Mouse (Mus musculus) CH12F3 (cell line): ENCODE results near the gene Pck2.

Source experiments
- in situ Hi-C: fragments of 300-500 bp; cut with MboI; formaldehyde crosslinking; loops from 2 replicates; pipeline ENCODE4 v1.14.3; 2020; ENCODE audit warnings: low sequenced_read_pairs

Pck2 gene

DNA sequence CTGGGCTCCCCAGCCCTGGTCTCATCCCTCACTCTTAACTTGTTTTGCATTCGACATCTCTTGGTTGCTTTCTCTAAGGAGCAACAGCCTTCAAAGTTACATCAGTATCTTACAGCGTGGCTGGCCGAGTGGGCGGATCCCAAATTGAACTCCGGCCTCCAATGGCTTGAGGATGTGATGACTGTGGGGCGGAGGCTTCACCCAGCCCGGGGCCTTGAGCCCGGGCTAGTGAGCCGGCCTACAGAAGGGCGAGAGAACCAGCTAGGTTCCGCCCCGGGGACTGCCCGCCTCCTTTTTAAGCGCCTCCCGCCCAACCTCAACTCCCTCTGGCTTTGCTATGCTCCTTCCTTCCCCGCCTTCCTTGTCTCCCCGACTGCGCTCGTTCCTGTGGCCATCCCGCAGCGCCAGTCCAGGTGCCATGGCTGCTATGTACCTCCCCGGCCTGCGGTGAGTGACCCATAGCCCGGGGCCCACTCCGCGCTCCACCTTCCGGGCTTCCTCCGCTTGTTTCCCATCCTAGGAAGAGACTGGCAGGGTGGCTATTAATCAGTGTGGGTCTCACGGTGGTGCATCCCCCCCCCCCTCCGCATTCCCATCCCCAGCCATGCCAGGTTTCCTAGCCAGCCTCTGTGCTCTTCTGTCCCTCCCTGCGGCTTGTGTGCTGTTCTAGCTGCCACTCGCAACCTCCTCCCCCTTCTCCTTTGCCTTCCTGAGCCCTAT is at the start of gene Pck2:
TSS of gene Pck2 (plus strand) at position 200 of the 720 bp plus-strand sequence.
- in situ Hi-C loops = no loop called here

- in situ Hi-C loops = no loop called here
Observed at GRCm38 (mm10) chr14:55490361-55491201, 49.5 kb upstream of the Pck2 start, which contains the start of gene Carmil3. Gene Carmil3 (plus strand): TSS chr14:55490651.

DNA sequence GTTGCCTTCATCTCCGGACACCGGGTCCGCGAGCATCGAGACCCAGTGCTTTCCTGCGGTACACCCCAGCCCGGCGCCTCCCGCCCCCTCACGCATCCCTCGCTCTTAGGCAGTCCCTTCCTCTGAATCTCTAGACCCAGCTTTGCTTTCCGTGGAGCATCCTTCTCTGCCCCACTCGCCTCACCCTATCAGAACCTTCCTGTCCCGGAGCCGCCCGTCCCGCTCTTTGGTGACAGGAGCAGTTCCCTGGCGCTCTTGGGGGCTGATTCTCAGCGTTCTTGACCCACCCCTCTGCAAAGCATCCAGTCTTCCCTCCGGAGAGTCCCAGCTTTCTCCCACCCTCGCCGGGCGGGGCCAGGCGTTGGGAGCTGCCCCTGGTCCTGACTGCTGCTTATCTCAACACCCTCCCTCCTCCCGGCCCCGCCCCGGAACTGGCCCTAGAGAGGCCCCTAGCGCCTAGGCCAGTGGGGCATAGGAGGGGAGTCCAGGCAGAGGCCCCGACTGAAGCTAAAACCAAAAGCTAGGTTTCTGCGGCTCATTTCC is 48.7 kb upstream of the Pck2 start:
- in situ Hi-C loops = no loop called here

DNA sequence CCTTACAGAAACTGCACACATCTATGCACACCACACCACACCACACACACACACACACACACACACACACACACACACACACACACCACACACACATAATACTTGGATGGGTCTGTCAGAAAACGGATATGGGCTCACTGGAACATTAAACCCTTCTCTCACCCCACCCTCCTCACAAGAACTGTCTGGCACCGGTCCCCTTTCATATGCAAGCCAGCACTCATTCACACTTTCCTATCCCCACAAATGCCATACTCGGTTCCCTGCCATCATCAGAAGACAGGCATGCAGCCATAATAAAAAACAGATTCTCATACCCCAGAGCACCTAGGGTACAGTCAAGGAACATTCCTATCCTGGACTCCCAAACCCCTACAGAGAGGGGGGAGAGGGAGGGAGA is 48.0 kb upstream of the Pck2 start:
- in situ Hi-C loops = no loop called here

DNA sequence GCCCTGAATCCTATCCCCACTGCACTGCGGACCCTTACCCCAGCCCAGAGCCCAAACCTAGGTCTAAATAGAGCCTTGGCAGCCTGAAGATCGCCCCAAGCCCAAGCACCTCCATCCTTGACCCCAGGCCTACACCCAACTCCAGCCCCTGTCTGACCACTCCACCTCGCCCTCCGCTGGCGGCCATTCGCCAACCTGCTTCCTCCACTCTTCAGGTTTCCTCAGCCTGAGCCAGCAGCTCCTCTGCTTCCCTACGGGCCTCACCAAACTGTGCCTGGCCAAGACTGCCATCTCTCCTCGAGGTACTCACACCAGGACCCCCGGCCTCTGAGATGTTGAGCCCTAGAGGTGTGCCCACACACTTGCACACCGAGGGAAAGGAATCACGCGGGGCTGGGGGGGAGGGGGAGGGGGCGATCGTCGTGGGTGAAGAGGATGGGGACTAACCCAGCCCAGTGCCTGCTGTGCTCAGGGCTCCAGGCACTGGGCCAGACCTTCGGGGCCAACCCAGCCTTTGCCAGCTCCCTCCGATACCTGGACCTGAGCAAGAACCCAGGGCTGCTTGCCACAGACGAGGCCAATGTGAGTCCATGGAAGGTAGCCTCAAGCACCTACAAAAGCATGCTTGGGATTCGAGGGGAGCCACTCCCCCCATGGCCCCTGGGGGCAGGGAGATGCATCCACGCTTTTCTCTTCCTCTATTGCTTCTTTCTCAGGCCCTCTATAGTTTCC is 44.4 kb upstream of the Pck2 start:
- in situ Hi-C loops = no loop called here

DNA sequence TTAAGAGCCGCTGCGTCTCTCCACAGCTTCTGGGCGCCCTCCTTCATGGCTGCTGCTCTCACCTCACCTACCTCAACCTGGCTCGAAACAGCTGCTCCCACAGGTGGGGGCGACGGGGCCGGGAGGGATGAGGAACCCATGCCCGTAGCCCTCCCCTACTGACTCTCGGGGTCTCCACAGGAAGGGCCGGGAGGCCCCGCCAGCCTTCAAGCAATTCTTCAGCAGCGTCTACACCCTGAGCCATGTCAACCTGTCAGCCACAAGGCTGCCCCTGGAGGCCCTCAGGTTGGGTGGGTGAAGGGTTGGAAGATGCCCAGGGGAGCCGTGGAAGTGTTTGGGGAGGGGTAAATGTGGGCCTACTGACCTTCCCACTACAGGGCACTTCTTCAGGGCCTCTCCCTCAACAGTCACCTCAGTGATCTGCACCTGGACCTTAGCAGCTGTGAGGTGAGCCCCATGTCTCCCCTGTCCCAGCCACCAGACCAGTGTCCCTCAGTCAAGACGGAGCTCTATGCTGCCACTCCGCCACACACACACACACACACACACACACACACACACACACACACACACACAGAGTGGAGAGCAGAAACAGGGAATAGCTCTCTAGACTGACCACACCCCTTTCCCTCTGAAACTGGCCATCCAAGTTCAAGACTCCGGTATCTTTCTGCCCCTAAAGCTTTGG is 43.2 kb upstream of the Pck2 start:
- in situ Hi-C loops = no loop called here

DNA sequence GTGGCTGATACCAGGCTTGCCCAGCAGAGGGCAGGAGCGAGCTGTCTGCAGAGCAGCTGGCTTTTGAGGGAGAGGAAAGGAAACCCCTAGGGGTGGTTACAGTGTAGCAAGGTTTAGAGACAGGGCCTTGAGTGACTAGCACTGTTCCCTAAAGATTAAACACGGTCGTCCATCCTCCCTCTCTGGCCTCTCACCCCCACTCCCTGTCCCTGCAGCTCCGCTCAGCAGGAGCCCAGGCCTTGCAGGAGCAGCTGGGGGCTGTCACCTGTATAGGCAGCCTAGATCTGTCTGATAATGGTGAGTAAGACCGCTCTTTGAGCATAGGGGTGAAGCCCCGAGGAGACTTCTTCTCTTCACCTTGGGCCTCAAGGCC is 42.6 kb upstream of the Pck2 start:
- in situ Hi-C loops = no loop called here

GRCm38 (mm10) chr14:55505612-55506011 is 34.5 kb upstream of the Pck2 start:
- in situ Hi-C loops = no loop called here

DNA sequence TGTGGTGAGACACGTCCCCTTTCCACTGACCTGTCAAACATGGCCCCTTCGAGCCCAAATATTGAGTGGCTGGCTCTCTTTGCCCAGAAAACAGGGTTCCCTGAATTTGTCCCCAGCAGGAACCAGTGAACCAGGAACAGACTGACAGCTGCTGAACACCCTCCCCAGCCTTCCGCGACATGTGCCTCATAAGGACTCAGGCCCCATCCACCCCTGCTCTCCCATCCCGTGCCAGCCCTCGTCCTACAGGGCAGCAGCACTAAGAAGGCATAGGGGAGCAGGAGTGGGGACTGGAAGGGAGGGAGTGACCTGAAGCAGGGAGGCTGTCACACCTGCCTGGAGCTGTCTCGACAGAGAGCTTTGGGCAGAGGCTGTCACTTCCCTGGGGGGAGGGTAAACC is 32.3 kb upstream of the Pck2 start:
- in situ Hi-C loops = no loop called here

- in situ Hi-C loops = no loop called here
Observed at GRCm38 (mm10) chr14:55509540-55509939, 30.5 kb upstream of the Pck2 start.

GRCm38 (mm10) chr14:55510125-55510731 is 29.8 kb upstream of the Pck2 start, which contains the start of gene Cpne6:
Gene Cpne6 (plus strand): TSS chr14:55510445.
- in situ Hi-C loops = no loop called here

- in situ Hi-C loops = no loop called here
Observed at GRCm38 (mm10) chr14:55511037-55511436, 29.0 kb upstream of the Pck2 start.

- in situ Hi-C loops = no loop called here
Observed at GRCm38 (mm10) chr14:55513927-55514326, 26.1 kb upstream of the Pck2 start.

- in situ Hi-C loops = no loop called here
Observed at GRCm38 (mm10) chr14:55515846-55516245, 24.2 kb upstream of the Pck2 start.

DNA sequence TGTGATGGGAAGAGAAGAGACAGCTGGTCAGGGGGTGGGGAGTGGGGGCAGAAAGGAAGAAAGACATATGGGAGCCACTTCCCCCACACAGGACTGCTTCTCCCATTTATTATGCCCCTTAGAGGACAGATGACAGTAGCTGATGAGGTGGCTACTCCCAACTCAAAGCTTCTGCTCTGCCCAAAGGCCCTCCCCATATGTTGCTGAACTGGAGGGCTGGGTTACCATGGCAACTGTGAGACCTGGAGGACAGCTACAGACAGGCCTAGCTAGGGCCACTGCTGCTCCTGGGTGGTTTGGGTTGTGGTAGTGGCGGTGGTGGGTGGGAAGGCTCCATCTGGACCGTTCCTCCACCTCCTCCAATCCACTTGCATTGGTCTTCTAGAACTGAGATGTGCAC is 21.2 kb upstream of the Pck2 start:
- in situ Hi-C loops = no loop called here

GRCm38 (mm10) chr14:55519604-55520003 is 20.5 kb upstream of the Pck2 start:
- in situ Hi-C loops = no loop called here

GRCm38 (mm10) chr14:55520451-55521361 is 19.4 kb upstream of the Pck2 start:
- in situ Hi-C loops = no loop called here

DNA sequence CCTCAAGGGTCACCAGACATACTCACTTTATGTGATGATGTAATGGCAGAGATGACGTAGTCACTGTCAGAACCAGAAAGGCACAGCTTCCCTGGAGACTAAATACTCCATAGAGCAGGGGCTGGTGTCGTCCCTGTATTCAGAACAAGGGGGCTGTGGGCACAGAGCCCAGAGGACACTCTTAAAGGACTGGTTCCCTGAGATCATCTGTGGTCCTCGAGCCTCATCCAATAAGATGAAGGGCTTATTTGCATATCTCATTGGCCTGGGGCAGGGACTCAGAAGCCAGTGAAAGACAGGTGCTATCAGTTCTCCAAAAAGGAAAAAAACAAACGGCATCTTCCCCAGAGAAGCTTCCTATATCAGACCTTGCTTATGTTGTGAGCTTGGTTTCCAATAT is 16.0 kb upstream of the Pck2 start:
- in situ Hi-C loops = no loop called here

DNA sequence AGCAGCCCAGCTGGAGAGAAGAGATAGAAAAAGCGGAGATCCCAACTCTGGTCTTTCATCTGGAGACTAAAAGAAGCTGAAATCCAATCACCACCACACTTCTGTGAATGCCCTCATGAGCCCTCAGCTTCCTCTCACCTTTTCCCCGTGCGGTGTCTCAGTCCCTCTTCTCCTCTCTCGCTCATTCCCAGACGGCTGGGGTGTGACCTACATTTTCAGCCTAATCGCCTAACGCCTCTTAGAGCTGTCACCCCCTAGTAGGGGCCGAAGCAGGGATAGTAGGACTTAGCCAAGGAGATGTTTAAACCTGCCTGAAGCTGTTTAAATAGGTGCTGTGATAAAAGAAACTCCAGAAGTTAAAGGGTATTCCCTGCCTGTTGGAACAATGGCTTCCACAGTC is 15.3 kb upstream of the Pck2 start, which contains the start of gene Nrl:
TSS of gene Nrl (minus strand) at position 197 of the 400 bp plus-strand sequence.
- in situ Hi-C loops = no loop called here
